Mouse (Mus musculus): ENCODE data around the gene Olfr1324. TPM values are rescaled to one million over a fixed set of nuclear protein-coding genes. Genes with fewer than 3 reads are reported as not detected.

The Olfr1324 gene
- polyA plus RNA-seq, 1 experiment from 2014 or later: not detected

GRCm38 (mm10) chrX:50374978-50375377 lies 53.3 kb downstream of the Olfr1324 start:
- H3K9me3 ChIP-seq (ENCODE audit: low read length): peaks cover 16% of the 10 kb centered on the region
- H3K4me3 ChIP-seq (ENCODE audit: low read length): no peak overlapping the region
- no peaks in the 10 kb centered on the region for H3K27me3 ChIP-seq (ENCODE audit: insufficient read depth, low read length)
- ATAC-seq (ENCODE audit: low FRiP score, low TSS enrichment): no peak
- H3K4me1 ChIP-seq (ENCODE audit: insufficient read depth, low read length): no peaks in the 10 kb centered on the region
- H3K36me3 ChIP-seq (ENCODE audit: insufficient read depth, low read length): no peaks in the 10 kb centered on the region
- no peak overlapping the region for H3K9ac ChIP-seq (replicated peaks; ENCODE audit: low read length)
- WGBS: 89% methylated on average over 1 of the region's 1 CpGs
- H3K27ac ChIP-seq (ENCODE audit: low read length): no peak overlapping the region
- no peak overlapping the region for H3K4me2 ChIP-seq (replicated peaks; ENCODE audit: low read depth, low read length)
